In genomic region chr1:43338096-43338915, GRCm38 (mm10) we compare ENCODE assay signal across 14 mouse cellular contexts.
DNase-seq lines count a peak whose midpoint lies in the region; TF ChIP-seq lines count a peak whose summit lies in the region.
"Had no signal": no experiment of that assay in that cellular context is flagged by ENCODE, and none has a peak within 500 bp of the region (broad histone marks: within the 10 kb centered on the region; RNA-seq: fewer than 3 reads in every experiment).

No protein-coding gene starts in this region.

- no peak for DNase-seq in gastrocnemius, adult 2 months
- no peak for DNase-seq in gastrocnemius, postnatal 36 days
- DNase-seq in kidney, postnatal 10 days = peak; percentile 36
- no peak for DNase-seq in kidney, adult 8-10 months
- peak; percentile 27 for DNase-seq in brain, adult 2 months (ENCODE audit: low read depth, low spot score)
- no peak for DNase-seq in thymus, adult 2 months
- no peak for DNase-seq in frontal cortex, postnatal 36 days (ENCODE audit: low spot score in 2 of 2)
- DNase-seq: cerebellum, postnatal 25 days; right cerebral cortex, postnatal 4 days had no signal

- H3K27me3 ChIP-seq in myocyte (ENCODE audit: control insufficient read depth, insufficient read depth, insufficient read length) = no peaks in the 10 kb centered on the region
- no peaks in the 10 kb centered on the region for H3K27me3 ChIP-seq in thymus, adult 2 months (ENCODE audit: control insufficient read depth, insufficient read depth, low read length)
- H3K27me3 ChIP-seq: forebrain, embryonic 15.5 days; hindbrain, embryonic 15.5 days; limb, embryonic 12.5 days had no signal

- H3K4me1 ChIP-seq in thymus, adult 2 months (replicated peaks; ENCODE audit: control insufficient read depth, insufficient read depth, low read length) = no peaks in the 10 kb centered on the region
- H3K4me1 ChIP-seq: forebrain, embryonic 15.5 days; hindbrain, embryonic 15.5 days; limb, embryonic 12.5 days had no signal

- H3ac ChIP-seq in myocyte (ENCODE audit: control insufficient read depth, insufficient read length) = no peak overlapping the region

- no peaks in the 10 kb centered on the region for H3K79me2 ChIP-seq in myocyte (ENCODE audit: control insufficient read depth, insufficient read depth)

- WGBS in thymus, adult 2 months = 87% methylated on average over 6 of the region's 6 CpGs

- H3K27ac ChIP-seq in gastrocnemius, adult 2 months = peak overlapping the region; percentile 76
- no peak overlapping the region for H3K27ac ChIP-seq in thymus, adult 2 months (ENCODE audit: control insufficient read depth, insufficient read depth, low read length)
- H3K27ac ChIP-seq: forebrain, embryonic 15.5 days; hindbrain, embryonic 15.5 days; limb, embryonic 12.5 days; macrophage had no signal

- H3K4me2 ChIP-seq in myocyte (ENCODE audit: low read depth) = peak overlapping the region; percentile 26
- H3K4me2 ChIP-seq: forebrain, embryonic 15.5 days; hindbrain, embryonic 15.5 days; limb, embryonic 12.5 days had no signal

- H3K36me3 ChIP-seq in myocyte (ENCODE audit: control insufficient read depth, insufficient read depth) = no peaks in the 10 kb centered on the region
- no peaks in the 10 kb centered on the region for H3K36me3 ChIP-seq in thymus, adult 2 months (ENCODE audit: control insufficient read depth, insufficient read depth, low read length)
- H3K36me3 ChIP-seq: forebrain, embryonic 15.5 days; hindbrain, embryonic 15.5 days; limb, embryonic 12.5 days had no signal

- TF ChIP-seq POLR2A in myocyte (IDR thresholded peaks at IDR 0.05; ENCODE audit: insufficient read length, low read depth) = no peak
- no peak for TF ChIP-seq POLR2A in thymus, adult 2 months (IDR thresholded peaks at IDR 0.05; ENCODE audit: control insufficient read depth, extremely low read depth, insufficient read depth, low read length, poor library complexity)

- intact Hi-C loops in gastrocnemius, adult 2 months (cut with DNase I) = loop anchor here (5.0 kb wide), 1 partner anchor 74 kb away; no protein-coding TSS in a partner anchor
- intact Hi-C loops in gastrocnemius, postnatal 36 days (cut with DNase I) = no loop called here

- TF ChIP-seq CTCF in gastrocnemius, adult 2 months (IDR thresholded peaks at IDR 0.05) = no peak
- no peak for TF ChIP-seq CTCF in thymus, adult 2 months (IDR thresholded peaks at IDR 0.05; ENCODE audit: borderline replicate concordance, control insufficient read depth, extremely low read depth, insufficient read depth, low read length, poor library complexity)

- 0 out of 2 replicates have a peak overlapping the region, but pooled peaks have one; percentile 9 for H3K4me3 ChIP-seq in gastrocnemius, adult 2 months
- H3K4me3 ChIP-seq in myocyte = no peak overlapping the region
- H3K4me3 ChIP-seq in thymus, adult 2 months (ENCODE audit: control insufficient read depth, insufficient read depth, low read length) = no peak overlapping the region
- H3K4me3 ChIP-seq: forebrain, embryonic 15.5 days; hindbrain, embryonic 15.5 days; limb, embryonic 12.5 days had no signal

TF ChIP-seq in myocyte, 11 proteins besides CTCF, POLR2A, EP300 and RAD21:
- TF ChIP-seq MYOG (IDR thresholded peaks at IDR 0.05; ENCODE audit: control insufficient read depth in 1 of 3, insufficient read depth in 1 of 3, insufficient read length in 2 of 3, low read depth in 2 of 3) = no peak
- TF ChIP-seq MAX (IDR thresholded peaks at IDR 0.05; ENCODE audit: low read depth) = no peak
- no peak for TF ChIP-seq CEBPB (IDR thresholded peaks at IDR 0.05; ENCODE audit: insufficient read depth, poor library complexity, severe bottlenecking)
- TF ChIP-seq SRF (IDR thresholded peaks at IDR 0.05; ENCODE audit: control insufficient read depth, insufficient read length, low read depth) = no peak
- no peak for TF ChIP-seq POLR2AphosphoS2 (IDR thresholded peaks at IDR 0.05; ENCODE audit: insufficient read length, low read depth)
- no peak for TF ChIP-seq USF1 (IDR thresholded peaks at IDR 0.05; ENCODE audit: low read depth)
- TF ChIP-seq MYOD1 (IDR thresholded peaks at IDR 0.05; ENCODE audit: control insufficient read depth in 1 of 3, insufficient read length in 2 of 3, low read depth in 2 of 3) = no peak
- TF ChIP-seq REST (IDR thresholded peaks at IDR 0.05; ENCODE audit: insufficient read depth, insufficient read length) = no peak
- no peak for TF ChIP-seq TCF12 (IDR thresholded peaks at IDR 0.05; ENCODE audit: insufficient read depth, poor library complexity, severe bottlenecking)

Comparison
In these comparisons a context has a peak if more than half of its experiments do, and no peak if none do; other contexts are left out.
1. DNase-seq: peak in kidney, postnatal 10 days (single experiment) and brain, adult 2 months (single experiment); none in gastrocnemius, adult 2 months (single experiment), gastrocnemius, postnatal 36 days (0 of 2), kidney, adult 8-10 months (0 of 2), thymus, adult 2 months (single experiment) and frontal cortex, postnatal 36 days (0 of 2).